Mouse (Mus musculus) inflammation-experienced regulatory T-cells, adult 6 months (primary cell): ENCODE measurements around the gene Ankrd60. TPM values are rescaled to one million over a fixed set of nuclear protein-coding genes. Genes with fewer than 3 reads are reported as not detected.

ENCODE experiments used
- ATAC-seq: one replicate; pipeline ENCODE4 v1.8.0; 2017
- polyA plus RNA-seq, 3 experiments: library from polyadenylated mRNA; unstranded; fragments of 100-300 nt; shearing (Covaris generic); gene quantifications; one replicate each; pipeline ENCODE4 v1.2.1; 2017

The Ankrd60 gene
- not detected for polyA plus RNA-seq

GRCm38 (mm10) chr2:173577669-173578557 lies at the start of gene Ankrd60:
Ankrd60 (minus strand) TSS chr2:173578365.
- ATAC-seq = peak; percentile 80

GRCm38 (mm10) chr2:173625786-173626185 lies 47.6 kb upstream of the Ankrd60 start:
- ATAC-seq = no peak

GRCm38 (mm10) chr2:173624667-173625066 lies 46.5 kb upstream of the Ankrd60 start:
- no peak for ATAC-seq

- no peak for ATAC-seq
Observed at GRCm38 (mm10) chr2:173622173-173622601, 44.0 kb upstream of the Ankrd60 start.

DNA sequence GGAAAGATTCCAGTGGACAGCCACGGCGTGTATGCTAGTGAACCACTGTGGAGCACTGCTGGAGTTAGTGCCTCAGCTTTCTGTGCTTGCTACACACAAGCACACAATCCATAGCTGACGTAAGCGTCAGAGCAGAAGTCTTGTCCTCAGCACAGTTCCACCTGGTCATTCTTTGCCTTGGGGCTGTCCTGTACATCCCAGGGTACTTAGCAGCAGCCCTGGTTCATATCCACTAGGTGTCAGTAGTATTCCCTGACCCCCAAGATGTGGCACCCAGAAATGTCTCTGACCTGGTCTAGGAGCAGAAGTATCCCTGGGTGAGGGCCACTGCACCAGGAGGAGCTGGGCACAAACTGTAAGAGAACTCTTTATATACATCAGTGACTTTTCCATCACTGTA lies 42.5 kb upstream of the Ankrd60 start:
- ATAC-seq = no peak

- ATAC-seq = no peak
Observed at GRCm38 (mm10) chr2:173619132-173619531, 41.0 kb upstream of the Ankrd60 start.

DNA sequence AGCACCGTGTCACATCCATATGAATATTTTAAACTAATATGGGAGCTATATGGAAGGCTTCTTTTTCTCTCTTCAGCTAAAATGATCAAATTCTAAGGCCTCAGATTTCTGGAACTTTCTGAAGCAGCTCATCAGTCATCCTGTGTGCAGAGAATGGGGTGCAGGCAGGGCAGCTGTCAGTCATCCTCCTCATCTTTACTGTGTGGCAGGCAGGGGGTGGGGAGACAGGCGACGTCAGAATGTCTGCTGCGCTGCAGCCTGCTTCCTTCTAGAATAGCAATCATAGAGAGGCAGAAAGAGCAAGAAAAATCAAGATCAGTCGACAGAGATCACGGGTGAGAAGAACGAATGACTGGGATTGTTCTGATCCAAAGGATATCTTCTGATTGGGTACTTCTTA lies 38.0 kb upstream of the Ankrd60 start:
- ATAC-seq = no peak

DNA sequence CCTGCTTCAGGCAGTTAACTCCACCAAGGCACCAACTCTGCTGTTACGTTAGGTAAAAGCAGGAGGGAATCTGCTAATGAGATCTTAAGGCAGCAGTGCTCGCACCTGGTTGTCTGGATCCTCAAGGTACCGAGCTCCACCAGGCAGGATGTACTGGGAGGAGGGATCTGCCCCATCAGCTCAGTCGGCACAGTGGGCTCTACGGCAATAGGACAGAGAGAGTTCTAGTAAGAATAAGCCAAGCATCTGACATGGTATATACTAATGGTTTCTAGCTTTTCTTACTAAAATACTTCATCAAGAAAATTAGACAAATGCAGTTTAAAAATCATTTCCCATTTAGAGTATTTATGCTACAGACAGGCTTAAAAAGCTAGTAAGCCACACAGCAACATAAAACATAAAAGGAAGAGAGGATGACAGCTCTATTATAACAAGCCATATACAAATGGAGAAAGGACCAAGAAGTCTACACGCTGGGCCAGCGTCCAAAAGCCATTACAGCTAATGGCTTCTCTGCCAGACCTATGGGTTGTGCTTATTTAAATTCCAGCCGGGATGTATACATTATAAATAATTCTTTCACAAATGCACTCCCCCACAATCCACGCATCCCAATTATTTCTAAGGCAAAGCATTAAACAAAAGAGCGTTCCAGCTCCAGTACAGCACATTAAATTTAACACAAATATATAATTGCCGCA lies 37.4 kb upstream of the Ankrd60 start:
- no peak for ATAC-seq

- no peak for ATAC-seq
Observed at GRCm38 (mm10) chr2:173608020-173608958, 30.1 kb upstream of the Ankrd60 start.

GRCm38 (mm10) chr2:173606415-173606804 lies 28.2 kb upstream of the Ankrd60 start:
- no peak for ATAC-seq

- ATAC-seq = no peak
Observed at GRCm38 (mm10) chr2:173605713-173606414, 27.7 kb upstream of the Ankrd60 start.

GRCm38 (mm10) chr2:173601861-173602260 lies 23.7 kb upstream of the Ankrd60 start:
- no peak for ATAC-seq

DNA sequence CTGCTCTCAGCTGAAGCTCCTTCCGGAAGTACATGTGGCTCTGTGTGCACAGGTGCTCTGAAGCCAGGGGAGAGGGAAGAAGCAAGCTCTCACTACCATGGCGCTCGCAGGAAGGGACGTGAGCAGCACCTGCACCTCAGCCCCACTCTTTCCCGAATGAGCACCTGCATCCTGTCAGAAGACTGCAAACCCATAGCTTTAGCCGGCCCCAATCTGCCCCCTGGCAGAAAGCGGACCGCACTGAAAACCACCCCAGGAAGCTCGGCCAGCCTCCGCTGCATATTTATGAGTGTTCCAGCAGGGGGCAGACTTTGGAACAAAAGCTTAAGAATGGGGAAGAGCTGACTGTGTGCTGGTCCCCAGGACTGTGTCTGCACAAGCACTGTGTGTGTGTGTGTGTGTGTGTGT lies 17.2 kb upstream of the Ankrd60 start:
- peak; percentile 77 for ATAC-seq

- no peak for ATAC-seq
Observed at GRCm38 (mm10) chr2:173594313-173595063, 16.3 kb upstream of the Ankrd60 start.

GRCm38 (mm10) chr2:173593841-173594240 lies 15.7 kb upstream of the Ankrd60 start:
- no peak for ATAC-seq

DNA sequence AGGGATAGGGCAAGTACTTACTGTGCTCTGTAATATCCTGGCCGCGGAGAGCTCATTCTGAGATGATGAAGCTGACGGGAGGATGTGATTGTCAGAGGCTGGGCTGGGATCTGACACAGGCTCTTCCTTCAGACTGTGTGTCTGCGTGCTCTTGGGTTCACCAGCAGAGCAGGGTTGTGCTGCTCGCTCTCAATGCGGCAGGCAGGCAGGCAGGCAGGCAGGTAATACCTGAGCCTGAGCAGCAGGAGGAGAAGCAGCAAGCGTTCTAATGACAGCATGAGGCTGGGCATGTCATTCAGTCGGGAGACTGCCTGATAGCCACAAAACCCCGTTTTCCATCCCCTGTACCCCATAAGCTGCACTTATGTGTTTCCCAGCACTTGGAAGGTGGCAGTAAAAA lies 14.6 kb upstream of the Ankrd60 start:
- ATAC-seq = no peak

GRCm38 (mm10) chr2:173587411-173587810 lies 9.2 kb upstream of the Ankrd60 start:
- no peak for ATAC-seq

- ATAC-seq = peak; percentile 71
Observed at GRCm38 (mm10) chr2:173586118-173586968, 8.2 kb upstream of the Ankrd60 start.

- ATAC-seq = no peak
Observed at GRCm38 (mm10) chr2:173585387-173586117, 7.4 kb upstream of the Ankrd60 start.
